Mouse (Mus musculus): ENCODE data around the gene St6galnac4.
A peak's percentile ranks its signal among the peaks of the same experiment; 100 is the strongest.

The St6galnac4 gene

GRCm38 (mm10) chr2:32627266-32628043 lies 40.6 kb downstream of the St6galnac4 start:
- DNase-seq (ENCODE audit: extremely low spot score), result no peak

GRCm38 (mm10) chr2:32628044-32628550 lies 41.2 kb downstream of the St6galnac4 start:
- DNase-seq (ENCODE audit: extremely low spot score), result no peak

- no peak for DNase-seq (ENCODE audit: extremely low spot score)
Observed at GRCm38 (mm10) chr2:32628729-32629128, 41.8 kb downstream of the St6galnac4 start.

DNA sequence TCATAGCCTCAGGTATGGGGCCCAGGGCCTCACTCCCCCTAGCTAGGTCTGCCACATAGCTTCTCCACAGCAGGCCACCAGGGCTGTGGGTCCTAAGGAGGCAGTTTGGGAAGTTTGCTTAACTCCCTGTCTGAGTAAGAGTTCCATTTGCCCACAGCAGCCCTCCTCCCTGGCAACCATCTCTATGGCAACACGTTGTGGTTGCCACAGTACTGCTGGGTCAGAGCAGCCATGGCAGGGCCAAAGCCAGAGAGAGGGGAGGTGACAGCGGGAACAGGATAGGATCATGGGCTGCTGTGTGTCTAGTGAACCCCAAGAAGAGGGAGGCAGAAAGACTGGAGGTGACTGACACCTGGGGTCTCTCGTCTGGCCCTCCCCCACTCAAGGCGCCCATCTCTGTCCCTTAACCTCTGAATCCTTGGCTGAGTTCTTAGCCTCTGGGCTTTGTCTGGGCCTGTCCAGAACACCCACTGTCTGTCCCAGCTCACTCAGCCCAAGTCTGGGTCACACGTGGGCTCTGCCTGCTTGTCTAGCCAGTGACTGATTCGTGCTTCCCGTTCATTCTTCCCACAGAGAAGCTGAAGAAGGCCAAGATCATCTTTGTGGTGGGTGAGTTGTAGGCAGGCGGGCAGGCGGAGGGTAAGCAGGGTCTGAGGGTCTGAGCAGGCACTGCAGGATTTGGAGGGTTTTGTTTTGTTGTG lies 42.5 kb downstream of the St6galnac4 start:
- peak; percentile 82 for DNase-seq (ENCODE audit: extremely low spot score)

GRCm38 (mm10) chr2:32630036-32630435 lies 43.1 kb downstream of the St6galnac4 start:
- no peak for DNase-seq (ENCODE audit: extremely low spot score)

DNA sequence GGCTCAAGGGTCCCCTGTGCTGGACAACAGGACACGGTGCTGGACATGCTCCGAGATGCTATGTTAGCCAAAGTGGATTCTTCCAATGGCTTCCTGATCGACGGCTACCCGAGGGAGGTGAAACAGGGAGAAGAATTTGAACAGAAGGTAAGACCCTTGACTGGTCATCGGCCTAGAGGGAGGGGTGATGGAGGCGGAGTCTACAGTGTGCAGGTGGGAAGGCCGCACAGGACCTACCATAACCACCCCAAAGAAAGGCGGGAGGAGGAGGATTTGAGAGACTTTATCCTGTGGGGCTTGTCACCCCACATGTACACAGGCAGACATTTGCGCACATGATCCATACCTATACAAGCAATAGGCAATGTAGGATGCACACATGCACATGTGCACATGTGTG lies 44.2 kb downstream of the St6galnac4 start:
- DNase-seq (ENCODE audit: extremely low spot score), result no peak

DNA sequence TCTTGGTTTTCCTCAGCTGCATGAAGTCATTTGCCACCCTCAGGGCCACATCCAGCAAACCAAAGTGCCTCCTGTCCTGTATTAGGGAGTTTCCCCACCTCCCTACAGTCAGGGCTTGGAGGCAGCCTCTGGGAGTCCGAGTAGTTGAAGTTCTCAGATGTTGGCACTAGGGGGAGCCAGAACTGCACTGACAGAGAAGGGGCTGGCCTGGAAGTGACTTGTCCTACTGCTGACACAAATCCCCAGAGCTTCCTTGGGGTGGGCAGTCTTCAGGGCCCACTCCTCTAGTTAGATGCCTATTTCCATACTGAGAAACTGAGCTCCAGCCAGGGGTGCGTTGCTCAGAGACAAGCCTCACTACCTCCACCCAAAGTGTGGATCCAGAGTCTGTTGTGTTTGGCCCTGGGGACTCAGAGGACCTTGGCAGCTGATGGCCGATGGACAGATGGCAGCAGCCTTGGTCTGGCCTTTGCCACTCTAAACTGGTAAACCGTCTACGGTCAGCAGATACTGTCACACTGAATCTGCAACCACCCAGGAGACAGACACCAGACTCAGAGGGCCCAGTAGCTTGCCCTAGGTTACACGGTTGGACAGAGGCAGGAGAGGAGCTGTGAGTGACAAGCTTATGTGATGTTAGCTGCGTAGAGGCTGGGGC lies 45.0 kb downstream of the St6galnac4 start:
- DNase-seq (ENCODE audit: extremely low spot score), result peak; percentile 86

DNA sequence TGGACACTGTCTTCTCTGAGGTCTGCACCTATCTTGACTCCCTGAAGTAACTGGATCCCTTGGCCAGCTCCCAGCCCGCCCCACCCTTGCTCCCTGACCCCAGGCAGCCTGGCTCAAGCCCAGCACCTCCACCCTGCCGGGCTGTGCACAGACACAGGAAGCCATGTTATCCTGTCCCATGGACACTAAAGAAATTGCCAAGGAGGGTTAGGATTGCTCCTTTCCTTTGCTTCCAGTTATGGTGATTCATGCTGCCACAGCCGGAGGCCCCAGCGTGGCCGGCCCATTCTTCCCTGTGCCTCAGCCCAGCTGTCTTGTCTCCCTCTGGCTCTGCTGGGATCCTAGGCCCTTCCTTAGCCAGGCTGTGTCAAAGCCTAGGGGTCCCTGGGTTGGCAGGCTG lies 46.8 kb downstream of the St6galnac4 start:
- no peak for DNase-seq (ENCODE audit: extremely low spot score)

GRCm38 (mm10) chr2:32634277-32635105 lies 47.6 kb downstream of the St6galnac4 start:
- DNase-seq (ENCODE audit: extremely low spot score), result no peak

GRCm38 (mm10) chr2:32636617-32637016 lies 49.7 kb downstream of the St6galnac4 start:
- no peak for DNase-seq (ENCODE audit: extremely low spot score)

DNA sequence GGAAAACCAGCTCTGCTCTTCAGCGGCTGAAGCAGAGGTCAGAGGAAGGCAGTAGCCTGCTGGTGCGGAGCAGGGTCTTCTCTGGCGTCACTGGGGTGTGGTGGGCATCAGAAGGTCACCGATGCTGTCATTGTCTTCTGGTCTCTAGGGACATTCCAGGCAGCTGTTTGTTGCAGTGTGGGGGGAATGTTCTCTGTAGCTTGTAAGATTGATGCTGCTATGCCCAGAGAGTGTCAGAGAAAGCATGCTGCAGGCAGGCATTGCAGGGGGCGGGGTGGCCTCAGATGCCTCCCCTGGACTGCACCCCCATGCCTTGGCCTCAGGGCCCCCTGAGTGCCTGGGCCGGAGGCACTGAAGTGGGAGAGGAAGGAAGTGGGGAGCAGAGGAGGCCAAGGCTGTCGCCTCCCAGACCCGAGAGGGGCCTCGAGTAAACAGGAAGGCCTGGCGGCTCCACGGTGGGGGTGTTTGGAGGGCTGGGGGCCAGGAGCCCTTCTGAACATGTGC lies 50.9 kb downstream of the St6galnac4 start:
- no peak for DNase-seq (ENCODE audit: extremely low spot score)

GRCm38 (mm10) chr2:32639632-32640031 lies 52.7 kb downstream of the St6galnac4 start:
- no peak for DNase-seq (ENCODE audit: extremely low spot score)

DNA sequence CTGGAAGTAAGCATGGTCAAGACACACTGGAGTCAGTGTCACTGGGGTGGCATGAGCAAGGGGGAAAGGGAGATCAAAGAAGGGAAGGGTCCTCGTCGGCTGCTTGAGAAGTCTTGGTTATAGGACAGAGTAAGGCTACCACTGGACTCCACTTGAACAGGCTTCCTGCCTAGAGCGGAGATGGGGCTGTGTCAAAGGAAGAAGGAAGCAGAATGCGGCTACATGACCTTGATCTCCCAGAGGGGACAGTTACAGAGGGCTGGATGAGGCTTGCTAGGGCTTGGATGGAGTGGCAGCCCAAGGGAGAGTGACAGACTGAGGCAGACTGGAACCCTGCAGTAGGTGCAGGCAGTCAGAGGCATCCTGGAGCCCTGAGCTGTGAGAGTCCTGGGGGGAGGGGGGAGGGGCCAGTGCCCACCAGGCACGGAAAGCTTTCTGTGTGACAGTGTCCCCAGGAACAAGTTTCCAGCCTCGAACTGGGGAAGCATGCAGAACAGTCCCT lies 53.7 kb downstream of the St6galnac4 start:
- no peak for DNase-seq (ENCODE audit: extremely low spot score)

GRCm38 (mm10) chr2:32641810-32642209 lies 54.9 kb downstream of the St6galnac4 start:
- no peak for DNase-seq (ENCODE audit: extremely low spot score)

DNA sequence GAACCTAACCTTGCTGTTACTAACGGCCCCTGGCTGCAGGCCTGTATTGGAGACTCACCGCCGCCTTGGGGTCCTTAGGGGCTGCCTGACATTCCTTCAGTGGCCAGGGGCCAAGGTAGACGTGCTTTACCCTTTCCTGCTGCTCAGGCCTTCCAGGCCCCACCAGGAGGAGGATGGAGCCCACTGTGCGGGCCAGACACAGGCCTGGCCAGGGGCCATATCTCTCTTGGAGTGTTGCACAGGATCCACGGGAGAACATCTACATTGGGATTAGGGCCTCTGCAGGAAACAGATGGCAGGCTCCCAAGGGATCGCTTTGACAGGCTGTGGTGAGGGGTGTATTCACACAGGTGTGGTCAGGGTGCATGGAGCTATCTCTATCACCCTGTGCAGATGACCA lies 55.9 kb downstream of the St6galnac4 start:
- no peak for DNase-seq (ENCODE audit: extremely low spot score)

DNA sequence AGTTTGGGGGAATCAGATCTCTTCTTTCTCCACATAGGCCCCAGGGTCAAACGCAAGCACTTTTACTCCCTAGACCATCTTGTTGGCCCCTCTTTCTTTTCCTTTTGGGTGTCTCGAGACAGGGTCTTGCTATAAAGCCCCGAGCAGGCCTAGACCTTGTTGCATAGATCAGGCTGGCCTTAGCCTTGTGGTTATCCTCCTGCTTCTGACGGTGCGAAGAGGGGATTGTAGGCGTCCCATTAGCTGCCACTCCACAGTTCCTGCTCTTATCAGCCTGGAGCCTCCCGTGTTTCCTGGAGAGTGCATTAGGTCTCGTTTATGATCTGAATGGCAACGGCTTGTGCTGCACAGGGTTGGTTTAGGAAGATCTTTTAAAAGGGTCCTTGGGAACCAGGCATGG lies 57.2 kb downstream of the St6galnac4 start:
- DNase-seq (ENCODE audit: extremely low spot score), result no peak

GRCm38 (mm10) chr2:32644799-32645475 lies 58.0 kb downstream of the St6galnac4 start:
- no peak for DNase-seq (ENCODE audit: extremely low spot score)

DNA sequence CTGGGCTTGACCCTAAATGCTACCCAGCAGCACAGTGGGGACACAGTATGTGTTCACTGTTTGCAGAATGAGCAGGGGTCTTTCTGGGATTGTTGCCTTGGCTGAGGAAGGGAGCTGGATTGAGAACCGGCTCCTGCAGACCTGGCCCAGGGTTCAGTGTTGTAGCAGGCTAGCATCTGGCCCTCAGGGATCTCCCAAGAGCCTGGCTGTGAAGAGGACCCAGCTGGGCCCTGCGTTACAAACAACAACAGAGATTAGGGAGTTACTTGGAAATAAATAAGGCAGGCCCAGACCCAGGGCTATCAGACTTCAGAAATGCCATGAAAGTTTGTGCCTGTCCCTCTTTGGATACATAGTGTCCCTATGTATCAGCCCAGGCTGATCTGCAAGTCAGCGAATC lies 58.8 kb downstream of the St6galnac4 start:
- DNase-seq (ENCODE audit: extremely low spot score), result no peak

DNA sequence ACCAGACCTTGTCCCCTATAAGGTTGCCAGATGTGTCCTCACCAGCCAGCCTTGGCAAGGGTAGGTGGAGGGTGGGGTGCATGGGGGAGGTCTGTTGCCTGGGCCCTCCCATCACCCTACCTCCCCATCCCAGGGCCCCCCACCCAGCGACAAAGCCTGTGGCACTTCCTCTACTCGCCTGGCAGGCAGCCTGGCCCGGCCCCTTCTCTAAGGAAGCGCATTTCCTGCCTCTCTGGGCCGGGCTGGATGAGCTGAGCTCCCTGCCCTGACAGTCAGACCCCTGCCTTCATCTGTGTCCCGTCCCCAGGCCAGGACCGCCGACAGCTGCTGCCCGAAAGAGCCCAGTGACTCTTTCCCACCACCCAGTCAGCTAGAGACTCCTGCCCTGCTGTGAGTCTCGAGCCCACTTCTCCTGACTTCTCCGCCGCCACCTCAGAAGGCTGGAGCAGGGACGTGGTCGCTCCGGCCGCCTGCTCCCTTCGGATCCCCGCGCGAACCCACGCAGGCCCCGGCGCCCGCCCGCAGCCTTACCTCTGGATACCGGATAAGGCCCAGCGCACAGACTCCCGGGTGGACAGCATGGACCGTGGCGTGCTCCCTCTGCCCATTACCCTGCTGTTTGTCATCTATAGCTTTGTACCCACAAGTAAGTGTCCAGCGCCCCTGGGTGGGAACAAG lies 59.6 kb downstream of the St6galnac4 start, which contains the start of gene Eng:
TSS of gene Eng (plus strand) at position 217 of the 678 bp plus-strand sequence.
- no peak for DNase-seq (ENCODE audit: extremely low spot score)

- DNase-seq (ENCODE audit: extremely low spot score), result no peak
Observed at GRCm38 (mm10) chr2:32647366-32647765, 60.5 kb downstream of the St6galnac4 start.

Measured in embryo, embryonic 9.5 days (tissue).